Mouse (Mus musculus) cerebellum, postnatal 4 days (tissue): ENCODE measurements at regions not wholly inside any gene's neighbourhood (a gene's known extent, or its start where the extent isn't known, plus 50 kb on each side); places are given as distances from the start of the nearest gene placed in this dataset.

Experiments
- DNase-seq, 2 experiments: peaks; one replicate each; pipeline ENCODE4 v3.0.0; 2022; ENCODE audit warnings: low spot score in 2 of 2, mixed read lengths in 1 of 2

GRCm38 (mm10) chr8:37048912-37049692 lies 55.7 kb downstream of the AI429214 start:
- no peak for DNase-seq

GRCm38 (mm10) chr8:37049969-37050683 lies 56.7 kb downstream of the AI429214 start:
- no peak for DNase-seq

- no peak for DNase-seq
These were observed 57.3 kb downstream of the AI429214 start for GRCm38 (mm10) chr8:37050684-37051028.

GRCm38 (mm10) chr8:37056376-37056775 lies 63.0 kb downstream of the AI429214 start:
- DNase-seq, result no peak

GRCm38 (mm10) chr8:37058390-37058789 lies 65.0 kb downstream of the AI429214 start:
- no peak for DNase-seq

GRCm38 (mm10) chr8:37062012-37062944 lies 68.9 kb downstream of the AI429214 start:
- peak; percentile 54 to 76 for DNase-seq

GRCm38 (mm10) chr8:37063764-37064331 lies 70.4 kb downstream of the AI429214 start:
- peak; percentile 53 to 81 for DNase-seq

- no peak for DNase-seq
These were observed 79.5 kb downstream of the AI429214 start for GRCm38 (mm10) chr8:37072905-37073304.

- no peak for DNase-seq
These were observed 106.3 kb downstream of the AI429214 start for GRCm38 (mm10) chr8:37099727-37100126.

- DNase-seq, result peak; percentile 59 to 97
These were observed 119.0 kb downstream of the AI429214 start for GRCm38 (mm10) chr8:37112386-37112785.

- DNase-seq, result no peak
These were observed 132.4 kb downstream of the AI429214 start for GRCm38 (mm10) chr8:37125834-37126233.

- DNase-seq, result no peak
These were observed 136.3 kb downstream of the AI429214 start for GRCm38 (mm10) chr8:37129670-37130069.

GRCm38 (mm10) chr8:37131988-37132387 lies 138.6 kb downstream of the AI429214 start:
- peak in 1 of 2 experiments; percentile 3 for DNase-seq

- no peak for DNase-seq
These were observed 141.0 kb downstream of the AI429214 start for GRCm38 (mm10) chr8:37134192-37134964.

GRCm38 (mm10) chr8:37150286-37150685 lies 156.9 kb downstream of the AI429214 start:
- no peak for DNase-seq

- no peak for DNase-seq
These were observed 161.0 kb downstream of the AI429214 start for GRCm38 (mm10) chr8:37154361-37154760.

GRCm38 (mm10) chr8:37154946-37155345 lies 161.5 kb downstream of the AI429214 start:
- DNase-seq, result no peak

- DNase-seq, result peak; percentile 63 to 77
These were observed 166.1 kb downstream of the AI429214 start for GRCm38 (mm10) chr8:37159481-37159880.

GRCm38 (mm10) chr8:37196859-37197258 lies 203.5 kb downstream of the AI429214 start:
- no peak for DNase-seq

- DNase-seq, result no peak
These were observed 222.5 kb downstream of the AI429214 start for GRCm38 (mm10) chr8:37215894-37216293.

GRCm38 (mm10) chr8:37227091-37227490 lies 233.7 kb downstream of the AI429214 start:
- DNase-seq, result no peak
